Comparison of ENCODE assay signal across 18 mouse cellular contexts in genomic region chr10:23691291-23691690, GRCm38 (mm10).
"Had no signal": no experiment of that assay in that cellular context is flagged by ENCODE, and none has a peak within 500 bp of the region (broad histone marks: within the 10 kb centered on the region; RNA-seq: fewer than 3 reads in every experiment).

No protein-coding gene starts in this region.

- H3K4me3 ChIP-seq: lung, embryonic 15.5 days; megakaryocyte, embryonic 14.5 days; midbrain, embryonic 12.5 days; neural tube, embryonic 12.5 days; stomach, embryonic 15.5 days had no signal

- H3K9ac ChIP-seq: liver, embryonic 14.5 days; liver, postnatal 0 days; lung, embryonic 15.5 days; midbrain, embryonic 12.5 days; neural tube, embryonic 12.5 days; stomach, embryonic 15.5 days had no signal

- DNase-seq: liver, postnatal 0 days; lung, adult 2 months; lung, postnatal 14 days; lung, postnatal 36 days; midbrain, embryonic 14.5 days; right cerebral cortex, postnatal 14 days; thymus, adult 2 months; thymus, postnatal 25 days; thymus, postnatal 4 days had no signal

- ATAC-seq: liver, postnatal 0 days; lung, postnatal 0 days had no signal

- H3K4me2 ChIP-seq: lung, embryonic 15.5 days; midbrain, embryonic 12.5 days; neural tube, embryonic 12.5 days; stomach, embryonic 15.5 days had no signal

- H3K9me3 ChIP-seq: lung, embryonic 15.5 days; midbrain, embryonic 12.5 days; stomach, embryonic 15.5 days had no signal

- H3K4me1 ChIP-seq: megakaryocyte, embryonic 14.5 days; midbrain, embryonic 12.5 days; neural tube, embryonic 12.5 days; stomach, embryonic 15.5 days had no signal

- H3K36me3 ChIP-seq: lung, embryonic 15.5 days; midbrain, embryonic 12.5 days; neural tube, embryonic 12.5 days; stomach, embryonic 15.5 days had no signal

- H3K27me3 ChIP-seq: lung, embryonic 15.5 days; megakaryocyte, embryonic 14.5 days; midbrain, embryonic 12.5 days; neural tube, embryonic 12.5 days; stomach, embryonic 15.5 days had no signal

- H3K27ac ChIP-seq: liver, embryonic 14.5 days; lung, embryonic 15.5 days; macrophage; midbrain, embryonic 12.5 days; neural tube, embryonic 12.5 days; stomach, embryonic 15.5 days; stomach, postnatal 0 days had no signal
